Comparison of ENCODE assay signal across 27 mouse cellular contexts in genomic region chr4:152609196-152609595, GRCm38 (mm10).
"Had no signal": no experiment of that assay in that cellular context is flagged by ENCODE, and none has a peak within 500 bp of the region (broad histone marks: within the 10 kb centered on the region; RNA-seq: fewer than 3 reads in every experiment).

No protein-coding gene starts in this region.

- H3K27me3 ChIP-seq: hindbrain, embryonic 13.5 days; hindbrain, embryonic 15.5 days; intestine, embryonic 15.5 days; kidney, embryonic 15.5 days; limb, embryonic 15.5 days; liver, embryonic 12.5 days had no signal

- H3K4me2 ChIP-seq: heart, embryonic 11.5 days; heart, embryonic 13.5 days; heart, embryonic 15.5 days; hindbrain, embryonic 13.5 days; hindbrain, embryonic 15.5 days; intestine, embryonic 15.5 days; kidney, embryonic 15.5 days; limb, embryonic 13.5 days; limb, embryonic 15.5 days; liver, embryonic 12.5 days had no signal

- H3K4me1 ChIP-seq: heart, embryonic 13.5 days; heart, embryonic 15.5 days; hindbrain, embryonic 13.5 days; hindbrain, embryonic 15.5 days; intestine, embryonic 15.5 days; limb, embryonic 13.5 days; limb, embryonic 15.5 days; liver, embryonic 12.5 days had no signal

- H3K36me3 ChIP-seq: heart, embryonic 13.5 days; heart, embryonic 15.5 days; hindbrain, embryonic 13.5 days; hindbrain, embryonic 15.5 days; intestine, embryonic 15.5 days; kidney, embryonic 15.5 days; limb, embryonic 13.5 days; limb, embryonic 15.5 days; liver, embryonic 12.5 days had no signal

- H3K4me3 ChIP-seq: heart, adult 2 months; heart, embryonic 13.5 days; heart, embryonic 15.5 days; hindbrain, embryonic 13.5 days; hindbrain, embryonic 15.5 days; intestine, embryonic 15.5 days; kidney, embryonic 15.5 days; limb, embryonic 13.5 days; limb, embryonic 15.5 days; liver, embryonic 12.5 days had no signal

- H3K9ac ChIP-seq: heart, embryonic 13.5 days; heart, embryonic 15.5 days; hindbrain, embryonic 13.5 days; hindbrain, embryonic 15.5 days; intestine, embryonic 15.5 days; kidney, embryonic 15.5 days; limb, embryonic 13.5 days; limb, embryonic 15.5 days; liver, embryonic 12.5 days; liver, embryonic 14.5 days had no signal

- ATAC-seq: inflammation-experienced regulatory T-cells, adult 6 months; intestine, embryonic 15.5 days; intestine, postnatal 0 days; liver, embryonic 12.5 days had no signal

- DNase-seq: gastrocnemius, postnatal 14 days; gastrocnemius, postnatal 36 days; heart, adult 11 months; heart, adult 2 months; heart, postnatal 14 days; heart, postnatal 36 days; kidney, adult 18-20 months; kidney, adult 9 months; kidney, postnatal 14 days; kidney, postnatal 36 days; layer of hippocampus, adult 9-11 months; layer of hippocampus, postnatal 36 days; left cerebral cortex, postnatal 4 days had no signal

- H3K27ac ChIP-seq: heart, adult 2 months; heart, embryonic 13.5 days; heart, embryonic 15.5 days; hindbrain, embryonic 13.5 days; hindbrain, embryonic 15.5 days; intestine, embryonic 15.5 days; kidney, embryonic 15.5 days; kidney, postnatal 0 days; limb, embryonic 13.5 days; limb, embryonic 15.5 days; liver, embryonic 12.5 days; liver, embryonic 14.5 days had no signal

- H3K9me3 ChIP-seq: heart, embryonic 15.5 days; hindbrain, embryonic 13.5 days; hindbrain, embryonic 15.5 days; intestine, embryonic 15.5 days; kidney, embryonic 15.5 days; limb, embryonic 13.5 days; limb, embryonic 15.5 days had no signal
